Mouse (Mus musculus) spleen, adult 2 months (tissue): ENCODE data around the gene Wfdc11.

Experiments
- CTCF ChIP-seq: fragments of 200-500 bp; IDR thresholded peaks from 2 replicates; pipeline ENCODE4 v1.5.1; 2011; ENCODE audit warnings: mild to moderate bottlenecking, inconsistent platforms; ENCODE audit not compliant: insufficient read depth, insufficient read length, insufficient replicate concordance; ENCODE audit errors: extremely low read depth
- POLR2A ChIP-seq: fragments of 200-500 bp; IDR thresholded peaks from 2 replicates; pipeline ENCODE4 v1.6.1; 2011; ENCODE audit warnings: low read depth, low read length, inconsistent platforms

DNA sequence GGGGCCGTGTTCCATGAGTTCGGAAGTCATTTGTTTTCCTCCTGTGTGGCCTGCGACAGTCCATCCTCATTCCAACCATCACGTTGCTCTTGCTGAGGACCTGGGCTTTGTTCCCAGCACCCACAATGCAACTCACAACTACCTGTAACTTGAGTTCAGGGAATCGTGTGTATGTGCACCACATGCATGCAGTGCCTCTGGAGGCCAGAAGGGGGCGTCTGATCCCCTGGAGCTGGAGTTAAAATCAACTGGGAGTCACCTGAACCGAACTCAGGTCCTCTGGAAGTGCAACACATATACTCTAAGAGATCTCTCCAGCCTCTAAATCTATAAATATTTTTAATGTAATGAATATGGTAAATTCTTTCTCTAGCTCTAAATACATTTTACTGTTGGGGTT lies 2.2 kb upstream of the Wfdc11 start:
- TF ChIP-seq POLR2A = no peak
- no peak for TF ChIP-seq CTCF
